Mouse (Mus musculus) common myeloid progenitor, adult 5-6 weeks (primary cell): ENCODE measurements at regions not wholly inside any gene's neighbourhood (a gene's known extent, or its start where the extent isn't known, plus 50 kb on each side); places are given as distances from the start of the nearest gene placed in this dataset.
"Not testable (repeated sequence)": the region's sequence is repeated elsewhere in the genome, so short reads cannot be mapped to it uniquely, and the experiment has no call there.

ENCODE experiments used
- ATAC-seq: replicated peaks from 2 replicates; pipeline ENCODE4 v1.8.0; 2016; ENCODE audit warnings: low read depth, mild to moderate bottlenecking, moderate TSS enrichment, inconsistent platforms; ENCODE audit not compliant: poor library complexity, severe bottlenecking

- peak; percentile 57 for ATAC-seq
These were observed 83.0 kb downstream of the Ulbp1 start for GRCm38 (mm10) chr10:7390239-7391091.

GRCm38 (mm10) chr10:7358791-7359190 lies 114.6 kb downstream of the Ulbp1 start:
- ATAC-seq: not testable (repeated sequence)

- not testable (repeated sequence) for ATAC-seq
These were observed 129.1 kb downstream of the Ulbp1 start for GRCm38 (mm10) chr10:7344290-7344689.

- ATAC-seq: not testable (repeated sequence)
These were observed 129.7 kb downstream of the Ulbp1 start for GRCm38 (mm10) chr10:7343736-7344135.

DNA sequence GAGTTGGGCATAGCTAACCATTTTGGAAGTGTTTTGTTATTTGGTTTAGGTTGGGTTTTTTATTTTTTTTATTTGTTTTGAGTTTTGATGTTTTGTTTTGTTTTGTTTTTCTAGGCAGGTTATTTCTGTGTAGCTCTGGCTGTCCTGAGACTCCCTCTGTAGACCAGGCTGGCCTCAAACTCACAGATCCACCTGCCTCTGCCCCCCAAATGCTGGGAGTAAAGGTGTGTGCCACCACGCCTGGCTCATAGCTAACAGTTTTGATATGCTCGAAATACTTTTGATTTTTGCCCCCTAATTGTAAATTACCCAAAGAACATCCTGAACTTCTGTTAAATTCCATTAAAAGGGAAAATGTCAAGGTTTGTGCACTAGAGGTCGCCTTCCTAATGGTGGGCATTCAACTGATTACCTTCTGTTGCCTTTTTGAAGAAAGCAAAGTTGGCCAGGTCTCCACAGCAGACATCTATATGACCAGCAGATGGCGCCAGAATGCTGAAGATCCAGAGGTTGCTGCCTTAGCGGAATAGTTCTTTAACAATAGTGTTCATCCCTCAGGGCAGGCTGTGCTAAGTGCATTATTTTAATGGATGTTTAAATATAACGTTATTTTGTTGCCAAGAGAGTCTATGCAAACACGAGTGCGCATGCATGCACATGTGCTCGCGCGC lies 121.2 kb upstream of the Cnksr3 start:
- peak; percentile 100 for ATAC-seq

GRCm38 (mm10) chr10:7328262-7328661 lies 116.2 kb upstream of the Cnksr3 start:
- no peak for ATAC-seq

- ATAC-seq: not testable (repeated sequence)
These were observed 115.0 kb upstream of the Cnksr3 start for GRCm38 (mm10) chr10:7327046-7327445.

GRCm38 (mm10) chr10:7325074-7325473 lies 113.0 kb upstream of the Cnksr3 start:
- no peak for ATAC-seq

GRCm38 (mm10) chr10:7323258-7323657 lies 111.2 kb upstream of the Cnksr3 start:
- no peak for ATAC-seq

DNA sequence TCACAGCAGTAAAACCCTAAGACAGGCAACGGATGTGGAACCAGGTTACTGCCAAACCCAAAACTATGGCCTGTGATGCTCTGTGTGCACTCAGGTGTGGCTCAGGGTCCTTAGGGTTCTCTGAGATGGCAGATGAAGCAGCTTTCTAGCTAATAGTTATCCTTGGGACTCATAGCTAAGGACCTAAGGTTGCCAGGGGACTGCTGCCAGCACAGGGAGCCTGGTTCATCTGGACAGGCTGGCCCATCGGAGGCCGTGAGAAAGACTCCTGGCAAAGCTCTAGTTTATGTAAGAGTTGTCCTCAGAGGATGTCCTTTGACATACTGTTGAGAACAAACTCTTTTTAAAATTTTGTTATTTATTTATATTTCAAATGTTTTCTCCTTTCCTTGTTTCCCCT lies 97.9 kb upstream of the Cnksr3 start:
- no peak for ATAC-seq

DNA sequence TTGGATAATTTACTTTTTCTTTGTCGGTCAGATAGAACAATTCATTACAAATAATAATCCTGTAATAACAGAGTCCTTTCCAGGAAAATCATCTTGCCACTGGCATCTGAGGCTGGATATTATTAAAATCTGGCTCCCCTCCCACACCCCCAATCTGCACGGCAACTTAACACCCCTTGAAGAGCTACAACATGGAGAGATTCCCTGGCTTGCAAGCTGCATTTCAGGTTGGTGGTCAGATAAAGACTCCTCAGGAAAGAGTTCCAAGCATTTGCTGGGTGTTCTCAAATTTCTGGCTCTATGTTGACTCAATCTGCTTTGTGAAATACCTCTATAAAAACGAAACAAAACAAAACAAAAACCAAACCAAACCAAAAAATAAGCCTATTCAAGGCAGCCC lies 93.8 kb upstream of the Cnksr3 start:
- ATAC-seq: not testable (repeated sequence)

DNA sequence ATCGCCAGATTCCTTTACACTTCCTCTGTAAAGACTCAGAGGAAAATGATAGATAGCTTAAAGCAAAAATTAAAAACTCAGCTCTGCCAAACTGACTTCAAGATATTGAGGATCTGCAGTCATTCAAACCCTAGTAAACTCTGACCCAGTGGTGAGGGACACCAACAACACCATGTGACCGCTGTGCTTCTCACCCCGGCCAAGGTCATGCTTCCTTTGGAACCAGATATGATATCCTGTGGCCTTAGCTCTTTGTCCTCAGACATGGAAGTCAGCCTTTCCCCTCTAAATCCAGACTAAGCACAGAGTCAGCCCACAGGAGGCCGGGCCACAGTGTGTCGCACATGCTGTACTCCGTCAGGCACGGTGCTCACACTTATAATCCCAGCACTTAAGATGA lies 86.3 kb upstream of the Cnksr3 start:
- ATAC-seq: no peak

GRCm38 (mm10) chr10:7295921-7296320 lies 83.9 kb upstream of the Cnksr3 start:
- no peak for ATAC-seq

DNA sequence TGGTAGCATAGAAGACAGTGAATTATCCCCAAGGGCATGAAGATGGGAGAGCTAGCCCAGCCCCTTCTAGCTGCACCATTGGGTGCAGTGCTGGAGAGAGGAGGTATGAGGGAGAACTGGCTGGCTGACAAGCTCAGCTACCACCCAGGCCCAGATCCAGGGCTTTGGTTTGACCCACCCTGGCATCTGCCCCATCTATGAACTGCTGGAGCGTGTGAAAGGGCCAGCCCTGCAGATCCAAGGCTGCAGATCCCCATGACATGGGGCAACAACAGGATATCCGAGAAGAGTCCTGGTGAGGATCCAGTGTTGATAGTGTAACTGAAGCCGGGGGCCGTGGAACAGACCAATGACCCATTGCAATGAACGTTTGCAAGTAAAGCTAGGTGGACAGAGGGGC lies 81.2 kb upstream of the Cnksr3 start:
- no peak for ATAC-seq

- ATAC-seq: 0 out of 2 replicates have a peak, but pooled peaks have one; percentile 36
These were observed 77.9 kb upstream of the Cnksr3 start for GRCm38 (mm10) chr10:7289773-7290411.

DNA sequence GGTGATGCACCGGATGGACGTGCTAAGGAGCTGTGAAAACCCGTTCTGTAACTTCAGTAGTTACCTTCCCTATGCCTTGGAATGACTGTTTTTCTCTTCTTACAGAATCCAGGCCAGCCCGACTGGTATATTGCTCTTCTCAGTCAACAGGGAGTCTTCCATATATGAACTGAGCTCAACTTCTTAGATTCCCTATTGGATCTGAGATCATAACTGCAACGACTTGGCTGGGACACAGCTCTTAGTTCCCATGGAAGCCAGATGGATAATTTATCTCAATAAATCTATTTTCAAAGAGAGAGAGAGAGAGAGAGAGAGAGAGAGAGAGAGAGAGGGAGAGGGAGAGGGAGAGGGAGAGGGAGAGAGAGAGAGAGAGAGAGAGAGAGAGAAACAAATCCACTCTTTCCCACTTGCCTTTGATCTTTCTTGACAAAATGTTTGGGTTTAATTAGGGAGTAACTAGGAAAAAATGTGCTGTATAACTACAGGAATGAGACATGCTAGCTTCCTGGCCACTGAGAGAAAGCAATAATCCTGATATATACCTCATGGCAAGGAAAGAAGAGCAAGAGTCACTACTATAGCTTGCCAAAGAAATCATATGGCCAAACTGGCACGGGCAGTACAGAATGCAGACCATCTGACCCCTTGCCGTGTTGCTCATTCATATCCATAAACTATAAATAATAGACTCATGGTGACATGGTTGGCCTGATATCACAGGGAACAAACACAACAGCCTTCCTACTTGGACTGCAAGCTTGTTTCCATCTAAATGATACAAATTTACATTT lies 73.3 kb upstream of the Cnksr3 start:
- no peak for ATAC-seq

- ATAC-seq: no peak
These were observed 68.4 kb upstream of the Cnksr3 start for GRCm38 (mm10) chr10:7280429-7280828.

- ATAC-seq: no peak
These were observed 66.8 kb upstream of the Cnksr3 start for GRCm38 (mm10) chr10:7278820-7279219.

DNA sequence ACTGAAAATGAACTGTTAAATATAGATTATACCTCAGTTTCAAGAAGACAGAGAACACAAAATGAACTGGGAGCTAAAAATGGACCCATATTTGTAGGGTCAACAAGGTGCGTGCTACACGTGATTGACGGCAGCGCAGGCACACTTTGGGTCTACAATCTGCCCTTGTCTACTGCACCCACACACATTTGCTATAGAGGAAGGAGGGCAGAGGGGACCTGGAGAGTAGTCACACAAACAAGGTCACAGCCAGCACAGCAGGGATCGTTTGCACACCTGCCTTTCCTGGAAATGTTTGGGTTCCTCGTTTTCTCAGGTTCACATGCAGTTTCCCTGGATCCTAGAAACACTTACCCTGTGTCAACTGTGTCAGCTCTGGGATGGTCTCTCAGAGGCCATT lies 63.3 kb upstream of the Cnksr3 start:
- ATAC-seq: no peak

DNA sequence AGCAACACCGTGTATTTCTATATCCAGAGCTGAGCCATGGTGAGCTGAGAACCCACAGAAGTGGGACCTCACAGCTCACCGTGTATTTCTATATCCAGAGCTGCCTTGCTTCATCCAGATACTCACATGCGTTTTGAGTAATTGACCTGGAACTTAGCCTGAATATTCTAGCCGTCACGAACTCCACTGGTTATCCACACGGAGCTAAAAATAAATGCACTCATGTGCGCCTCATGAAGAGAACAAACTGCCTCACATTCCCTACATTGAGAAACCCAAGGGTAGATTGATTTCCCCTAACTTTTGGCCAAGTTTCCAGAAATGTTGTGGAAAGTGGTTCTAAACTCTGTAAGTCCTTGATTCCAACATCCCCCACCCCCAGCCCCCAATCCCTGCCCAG lies 62.4 kb upstream of the Cnksr3 start:
- ATAC-seq: no peak
